Mouse (Mus musculus): ENCODE measurements around the gene Tmem132c.

Tmem132c gene

DNA sequence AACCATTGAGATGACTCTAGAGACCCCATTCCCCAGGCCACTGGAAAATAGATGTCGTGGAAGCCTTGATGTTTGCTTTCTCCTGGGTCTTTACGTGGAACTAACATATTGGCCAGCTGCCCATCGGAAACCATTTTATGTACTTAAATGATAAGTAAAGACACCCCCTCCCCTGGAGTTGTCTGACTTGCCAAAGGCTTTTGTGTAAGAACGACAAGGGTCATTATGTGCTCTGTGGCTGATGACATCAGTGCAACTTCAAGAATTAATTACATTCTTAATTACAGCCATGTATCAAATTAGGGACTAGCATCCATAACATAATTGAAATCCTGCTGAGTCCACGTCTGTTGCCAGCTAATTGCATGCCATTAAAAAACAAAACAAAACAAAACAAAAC, 45.3 kb downstream of the Tmem132c start:
- no peak for DNase-seq

DNA sequence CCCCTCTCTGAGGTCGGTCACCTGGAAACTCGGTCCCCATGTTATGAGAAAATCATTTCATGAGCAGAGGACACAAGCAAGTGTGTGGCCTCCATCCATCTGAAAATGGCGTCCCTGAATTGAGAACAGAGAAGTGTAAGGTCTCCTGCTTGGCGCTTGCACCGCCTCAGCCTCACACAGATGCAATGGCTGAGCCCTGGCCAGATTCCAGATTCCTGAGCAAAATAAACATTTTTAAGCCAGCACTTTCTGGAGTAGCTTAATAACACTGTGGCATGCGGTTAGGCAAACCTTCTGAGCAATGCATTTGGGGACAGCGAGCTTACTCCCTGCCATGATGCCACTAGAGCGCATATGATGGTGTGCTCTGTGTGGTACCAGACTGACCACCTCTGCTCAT, 48.1 kb downstream of the Tmem132c start:
- DNase-seq, result no peak

DNA sequence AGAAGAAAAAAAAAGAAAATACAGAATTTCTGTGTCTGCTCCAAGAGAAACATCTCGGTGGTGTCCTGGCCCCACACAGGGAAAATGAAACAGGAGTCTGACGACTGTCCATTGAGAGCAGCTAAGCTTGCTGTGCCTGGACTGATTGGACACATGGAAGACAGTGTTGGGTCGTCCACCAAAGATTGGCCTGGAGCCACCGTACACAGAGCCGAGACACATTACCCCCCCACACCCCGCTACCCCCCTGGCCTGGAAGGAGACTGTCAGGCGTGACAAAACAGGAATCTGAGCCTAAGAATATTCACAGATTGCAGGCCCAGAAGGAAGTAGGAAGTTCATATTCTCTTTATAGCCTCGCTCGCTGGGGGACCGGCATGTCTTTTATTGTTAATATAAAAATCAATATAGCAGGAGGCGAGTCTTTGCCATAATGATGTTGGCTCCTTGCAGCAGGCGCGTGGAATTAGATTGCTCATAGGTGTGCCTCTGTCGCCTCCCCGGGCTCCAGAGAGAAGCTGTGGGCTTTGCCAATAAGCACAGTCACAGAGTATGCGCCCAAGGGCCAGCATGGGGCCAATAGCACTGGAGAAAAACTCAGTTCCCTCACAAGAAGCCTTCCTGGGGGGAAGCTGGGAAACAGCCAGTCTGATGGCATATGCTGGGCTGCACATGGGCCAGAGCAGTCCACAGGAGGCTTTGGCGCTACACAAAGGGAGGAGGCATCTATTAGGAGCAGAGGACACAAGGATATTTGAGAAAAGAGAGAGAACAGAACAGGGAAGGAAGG, 49.0 kb downstream of the Tmem132c start:
- DNase-seq, result no peak

DNA sequence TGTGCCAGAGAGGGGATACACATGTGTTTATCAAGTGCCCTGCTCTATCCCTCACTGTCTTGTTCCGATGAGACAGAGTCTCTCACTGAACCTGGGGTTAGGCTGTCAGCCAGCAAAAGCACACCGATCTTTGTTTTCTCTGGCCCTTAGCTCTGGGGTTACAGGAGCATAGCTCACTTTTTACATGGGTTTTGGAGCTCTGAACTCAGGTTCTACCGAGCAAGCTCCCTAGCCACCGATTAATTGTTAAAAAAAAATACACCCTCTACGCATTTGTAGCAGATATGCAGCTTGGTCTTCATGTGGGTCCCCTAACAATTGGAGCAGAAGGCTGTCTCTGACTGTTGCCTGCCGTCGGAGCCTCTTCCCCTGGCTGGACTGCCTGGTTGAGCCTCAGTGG, 50.0 kb downstream of the Tmem132c start:
- no peak for DNase-seq

DNA sequence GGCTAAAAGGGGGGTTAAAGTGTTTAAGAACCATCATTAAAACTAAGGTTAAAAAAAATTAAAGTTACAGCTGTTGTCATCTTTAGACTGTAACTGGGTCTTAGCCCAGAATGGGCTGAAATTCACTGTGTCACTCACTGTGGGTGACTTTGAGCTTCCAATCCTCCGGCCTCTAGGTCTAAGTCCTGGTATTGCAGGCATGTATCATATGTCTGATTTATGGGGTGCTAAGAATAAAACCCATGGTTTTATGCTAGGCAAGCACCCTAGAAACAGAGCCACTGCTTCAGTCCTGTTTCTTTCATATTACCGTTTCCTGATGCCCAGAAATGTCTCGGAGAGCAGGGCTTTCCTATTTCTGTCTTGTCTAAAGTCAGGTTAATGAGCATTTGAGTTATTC, 52.1 kb downstream of the Tmem132c start:
- no peak for DNase-seq

DNA sequence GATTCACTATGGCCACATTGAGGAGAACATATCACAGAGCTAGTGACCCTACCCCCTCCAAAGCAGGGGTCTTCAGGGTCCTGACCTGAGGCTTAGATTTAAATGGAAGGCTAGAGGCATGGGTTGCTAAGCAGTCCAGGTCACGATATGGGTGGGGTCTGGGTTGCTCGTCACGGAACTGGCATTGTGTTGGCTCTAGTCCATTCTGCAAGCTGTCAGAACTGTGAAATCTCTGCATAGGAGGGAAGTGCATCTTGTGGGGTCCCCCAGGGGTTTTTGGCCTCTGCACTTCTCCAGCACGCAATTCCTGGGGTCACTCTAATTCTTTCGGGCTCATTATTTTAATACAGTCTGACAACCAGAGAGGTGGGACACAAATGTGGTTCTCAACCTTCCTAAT, 55.9 kb downstream of the Tmem132c start:
- DNase-seq, result no peak

DNA sequence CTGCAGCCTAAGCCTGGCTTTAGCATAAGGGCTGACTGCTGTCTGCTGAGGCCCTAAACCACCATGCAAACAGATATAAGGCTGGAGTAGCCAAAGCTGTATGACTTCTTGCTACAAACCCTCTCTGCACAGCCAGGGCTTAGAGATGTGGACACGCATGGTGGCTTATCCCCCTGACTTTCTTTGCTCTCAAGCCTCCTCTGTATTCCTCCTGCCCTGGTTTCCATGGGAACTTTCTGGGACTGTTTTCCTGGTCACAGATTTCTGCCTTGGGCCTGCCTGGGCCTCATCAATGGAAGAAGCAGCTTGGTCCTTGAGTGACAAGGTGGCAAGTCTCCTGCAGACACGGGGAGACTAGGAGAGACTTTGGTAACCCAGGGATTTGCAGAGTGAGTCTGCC, 56.5 kb downstream of the Tmem132c start:
- no peak for DNase-seq

DNA sequence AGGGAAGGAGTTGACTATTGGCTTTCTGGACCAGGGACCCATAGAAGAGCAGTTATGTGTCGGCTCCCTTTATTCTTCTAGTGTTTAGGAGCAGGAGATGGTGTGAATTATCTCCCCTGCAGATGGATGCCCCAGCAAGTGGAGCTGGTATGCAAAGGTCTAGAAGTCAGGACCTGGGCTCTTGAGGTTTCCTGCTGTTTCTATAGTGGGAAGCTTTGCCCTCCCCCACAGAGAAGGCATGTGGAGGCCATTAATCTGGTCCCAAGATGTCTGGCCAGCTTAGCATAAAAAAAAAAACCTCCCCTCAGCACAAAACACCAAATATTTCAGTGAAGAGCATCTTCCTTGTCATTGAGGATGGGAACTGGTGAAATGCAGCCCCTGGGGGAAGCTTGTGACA, 57.4 kb downstream of the Tmem132c start:
- no peak for DNase-seq

DNA sequence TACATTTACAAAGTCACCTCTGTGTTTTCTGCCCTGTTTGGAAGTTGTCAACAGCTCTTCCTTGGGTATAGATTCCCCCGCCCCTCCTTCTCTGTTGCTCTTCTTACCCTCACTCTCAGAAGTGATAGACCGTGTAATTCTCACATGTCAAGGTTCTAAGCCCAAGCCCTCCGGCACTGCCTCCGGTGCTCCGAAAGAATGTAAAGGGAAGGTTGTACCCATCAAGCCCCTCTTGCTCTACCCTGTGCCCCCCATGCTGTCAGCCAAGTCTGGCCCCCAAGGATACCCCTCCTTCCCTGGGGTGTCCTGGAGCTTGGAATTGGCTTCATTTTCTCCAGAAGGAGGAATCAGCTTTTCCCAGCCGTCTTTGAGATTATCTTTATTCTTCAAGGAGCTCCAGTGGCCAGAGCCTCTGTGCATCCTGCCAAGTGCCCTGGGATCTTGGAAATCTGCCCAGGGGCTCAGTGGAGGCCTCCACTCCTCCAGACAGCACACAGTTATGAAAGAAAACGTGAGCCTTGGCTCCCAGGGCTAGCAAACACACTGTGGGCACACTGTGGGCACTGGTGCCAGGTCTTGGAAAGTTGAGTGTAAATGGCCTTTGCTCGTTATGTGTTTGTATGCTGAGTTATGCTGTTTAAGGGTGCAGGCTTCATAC, 59.1 kb downstream of the Tmem132c start:
- no peak for DNase-seq

DNA sequence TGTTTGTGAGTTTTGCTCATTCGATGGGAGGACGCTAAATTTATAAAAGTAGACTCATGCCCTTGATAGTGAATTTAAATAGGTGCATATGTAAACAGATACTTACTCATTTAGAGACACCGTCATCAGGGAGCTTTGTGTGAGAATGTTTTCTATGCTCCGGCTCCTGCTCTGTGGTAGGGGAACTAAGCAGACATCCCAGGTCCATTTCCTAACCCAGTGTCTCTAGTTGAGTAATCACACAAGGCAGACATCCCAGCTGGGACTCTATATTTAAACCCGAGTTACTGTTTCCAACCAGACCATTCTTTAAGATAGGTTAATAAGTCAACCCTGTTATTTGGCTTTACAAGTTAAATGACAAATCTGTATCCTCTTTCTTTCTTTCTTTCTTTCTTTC, 63.7 kb downstream of the Tmem132c start:
- no peak for DNase-seq

DNA sequence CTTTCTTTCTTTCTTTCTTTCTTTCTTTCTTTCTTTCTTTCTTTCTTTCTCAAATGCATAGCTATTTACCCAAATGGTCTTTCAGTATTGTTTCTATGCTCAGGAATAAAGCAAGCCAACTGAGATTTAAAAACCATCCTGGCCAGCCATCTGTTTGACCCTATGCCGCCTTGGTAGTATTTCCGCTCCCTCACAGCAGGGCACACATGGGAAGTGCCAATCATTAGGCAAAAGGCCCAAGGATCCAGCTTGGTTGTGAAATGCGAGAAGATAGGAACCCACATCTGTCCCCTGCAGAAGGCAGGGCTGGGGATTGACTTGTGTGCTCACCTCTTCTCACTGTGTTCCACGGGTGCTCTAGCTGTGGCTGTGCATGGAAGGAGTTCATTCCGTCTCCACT, 64.1 kb downstream of the Tmem132c start:
- no peak for DNase-seq

DNA sequence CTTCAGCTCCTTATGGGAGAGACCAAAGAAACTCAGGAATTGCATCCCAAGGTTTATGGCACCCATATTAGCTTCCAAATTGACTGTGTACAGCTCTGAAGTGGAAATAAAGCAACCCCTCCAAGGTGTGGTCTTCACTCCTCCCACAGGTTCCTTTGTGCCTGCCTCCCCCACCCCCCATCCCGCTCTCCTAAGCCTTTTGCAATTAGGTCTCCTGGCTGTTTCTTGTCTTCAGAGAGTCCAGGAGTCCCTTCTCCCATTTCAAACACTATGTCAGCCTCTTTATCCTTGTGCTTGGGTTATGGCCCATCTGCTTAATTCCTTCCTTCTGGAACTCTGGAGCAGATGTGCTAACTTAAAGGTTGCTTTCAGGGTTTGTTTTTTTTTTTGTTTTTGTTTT, 65.1 kb downstream of the Tmem132c start:
- DNase-seq, result no peak

DNA sequence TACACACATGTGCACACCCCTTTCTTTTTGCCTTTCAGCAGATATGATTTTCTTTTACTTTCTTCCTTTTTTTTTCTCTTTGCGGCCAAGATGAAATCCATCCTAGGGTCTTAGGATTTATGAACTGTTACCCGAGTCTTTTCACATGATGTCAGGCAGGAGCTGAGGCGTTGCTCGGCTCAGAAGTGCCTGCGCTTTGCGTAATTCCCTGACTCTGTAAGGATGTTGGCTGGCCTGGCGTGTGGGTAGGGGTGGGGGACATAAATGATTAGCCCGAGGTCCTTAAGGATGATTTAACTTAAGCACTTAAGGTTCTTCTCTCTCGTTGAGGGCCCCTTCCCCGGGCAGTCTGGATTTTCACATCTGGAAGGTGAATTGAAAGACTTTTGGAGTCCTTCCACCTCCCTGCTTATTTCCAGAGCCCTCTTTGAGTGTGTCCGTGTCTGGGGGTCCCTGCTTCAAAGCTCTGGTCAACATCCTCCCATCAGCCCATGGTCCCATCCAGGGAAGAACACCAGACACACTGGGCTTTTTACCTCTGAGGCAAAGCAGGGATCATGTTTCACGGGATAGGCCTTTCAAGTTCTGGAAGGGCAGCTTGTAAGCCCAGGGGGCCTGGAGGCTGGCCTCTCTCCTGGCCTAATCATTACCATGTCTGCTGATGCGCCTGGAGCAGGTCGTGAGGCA, 68.9 kb downstream of the Tmem132c start:
- DNase-seq, result no peak

DNA sequence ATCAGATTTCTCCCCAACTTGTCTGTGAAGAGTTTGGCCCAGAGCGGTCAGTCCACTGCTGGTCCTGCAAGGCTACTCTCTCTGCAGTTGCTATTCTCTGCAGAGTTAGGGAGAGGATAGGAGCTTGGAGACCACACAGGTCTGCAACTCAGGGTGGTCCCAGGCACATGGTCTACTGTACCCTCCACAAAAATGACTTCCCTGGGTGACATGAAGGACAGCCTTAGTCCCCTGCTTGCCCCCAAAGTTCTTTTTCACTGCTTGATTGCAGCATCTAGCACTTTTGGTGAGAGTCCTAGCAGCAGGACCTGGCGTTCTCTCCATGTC, 69.4 kb downstream of the Tmem132c start:
- no peak for DNase-seq

DNA sequence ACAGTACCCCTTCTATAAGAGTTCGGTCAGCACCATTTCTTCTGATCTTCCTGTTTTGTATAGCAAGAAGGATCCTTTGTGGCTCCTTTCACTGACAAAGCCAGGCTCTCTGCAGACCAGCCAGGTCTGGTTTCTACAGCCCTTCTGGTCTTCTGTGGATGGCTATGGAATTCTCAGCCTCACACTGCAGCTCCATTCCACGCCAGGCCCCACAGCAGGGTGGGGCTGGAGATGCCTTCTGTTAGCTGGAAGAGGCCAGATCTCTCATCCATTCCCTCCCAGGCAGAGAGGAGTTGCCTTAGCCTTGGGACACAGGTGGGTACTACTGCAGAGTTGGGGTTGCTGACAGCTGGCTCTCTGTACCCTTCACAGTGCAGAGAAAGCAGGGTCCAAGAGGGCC, 72.0 kb downstream of the Tmem132c start:
- DNase-seq, result no peak

DNA sequence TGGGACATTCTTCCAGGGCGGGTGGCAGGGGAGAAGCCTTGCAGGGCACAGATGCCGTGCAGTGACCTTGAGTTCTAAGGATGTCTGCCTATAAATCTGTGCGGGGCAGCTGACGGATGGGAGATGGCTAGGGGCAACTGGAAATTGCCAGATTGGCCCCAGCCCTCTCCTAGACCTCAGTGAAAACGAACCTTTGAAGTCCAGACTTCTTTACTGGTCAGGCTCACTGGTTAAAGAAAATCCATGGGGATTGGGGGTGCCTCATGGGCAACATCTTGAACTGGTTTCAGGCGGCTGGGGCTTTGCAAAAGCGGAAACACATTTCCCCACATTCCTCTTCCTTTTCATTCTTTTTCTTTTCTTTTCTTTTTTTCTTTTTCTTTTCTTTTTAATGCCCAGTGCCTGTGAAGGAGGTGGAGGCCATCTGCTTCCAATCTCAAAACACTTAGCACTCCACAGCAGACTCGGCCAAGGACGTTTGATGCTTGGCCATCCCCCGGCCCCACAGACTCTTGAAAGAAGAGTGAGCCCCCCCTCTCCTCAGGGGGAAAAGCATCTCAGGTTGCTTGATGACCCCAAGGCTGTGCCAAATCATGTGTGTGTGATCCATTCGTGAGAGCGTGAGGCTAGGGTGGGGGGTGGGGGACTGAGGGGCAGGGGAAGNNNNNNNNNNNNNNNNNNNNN, 77.6 kb downstream of the Tmem132c start:
- no peak for DNase-seq

DNA sequence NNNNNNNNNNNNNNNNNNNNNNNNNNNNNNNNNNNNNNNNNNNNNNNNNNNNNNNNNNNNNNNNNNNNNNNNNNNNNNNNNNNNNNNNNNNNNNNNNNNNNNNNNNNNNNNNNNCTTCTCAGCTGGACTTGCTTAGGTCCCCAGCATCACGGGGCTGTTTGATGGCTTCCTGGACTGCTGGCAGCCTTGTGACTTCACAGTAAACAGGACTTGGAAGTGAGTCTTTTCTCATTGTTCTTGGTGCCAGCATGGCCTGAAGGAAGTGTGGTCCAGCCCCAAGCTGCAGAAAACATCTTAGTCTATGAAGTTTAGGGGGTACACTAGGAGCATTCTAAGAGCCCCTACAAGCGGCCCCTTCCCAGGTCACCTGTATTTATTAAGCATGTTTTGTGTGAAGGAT, 83.0 kb downstream of the Tmem132c start:
- no peak for DNase-seq

DNA sequence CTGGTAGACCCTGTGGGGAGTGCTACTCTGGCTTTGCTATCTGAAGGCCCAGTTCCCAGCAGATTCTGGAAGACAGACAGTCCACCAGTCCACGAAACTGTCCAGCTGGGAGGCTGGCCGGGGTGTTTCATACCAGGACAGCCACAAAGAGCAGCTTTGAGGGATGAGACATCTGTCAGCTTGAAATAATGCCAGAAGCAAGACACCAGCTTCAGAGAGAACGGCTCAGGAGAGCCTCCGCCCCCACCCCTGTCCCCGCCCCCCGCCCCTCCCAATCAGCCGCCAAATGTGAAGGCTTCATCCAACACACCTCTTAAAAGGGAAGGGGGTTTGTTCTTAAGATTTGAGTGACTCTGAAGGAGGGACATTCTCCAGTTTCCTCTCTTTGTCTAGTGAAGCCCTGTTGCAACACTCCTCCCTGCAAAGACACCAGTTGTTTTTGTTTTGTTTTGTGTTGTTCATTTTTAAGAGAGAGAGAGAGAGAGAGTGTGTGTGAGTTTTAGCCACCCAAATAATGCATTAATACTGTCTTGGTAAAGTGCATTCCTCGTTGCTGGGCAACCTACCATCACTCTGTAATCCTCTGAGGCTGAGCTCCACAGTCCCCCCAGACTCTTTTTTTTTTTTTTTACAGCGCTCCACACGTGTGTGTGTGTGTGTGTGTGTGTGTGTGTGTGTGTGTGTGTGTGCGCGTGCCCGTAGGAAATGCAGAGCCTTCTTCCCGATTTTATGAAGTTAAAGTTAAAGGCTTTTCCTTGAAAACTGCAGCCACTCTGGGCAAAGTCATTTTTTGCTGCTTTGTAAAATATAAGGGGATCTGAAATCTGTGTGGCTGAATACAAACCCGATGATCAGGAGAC, 94.7 kb downstream of the Tmem132c start:
- peak; percentile 11 for DNase-seq

DNA sequence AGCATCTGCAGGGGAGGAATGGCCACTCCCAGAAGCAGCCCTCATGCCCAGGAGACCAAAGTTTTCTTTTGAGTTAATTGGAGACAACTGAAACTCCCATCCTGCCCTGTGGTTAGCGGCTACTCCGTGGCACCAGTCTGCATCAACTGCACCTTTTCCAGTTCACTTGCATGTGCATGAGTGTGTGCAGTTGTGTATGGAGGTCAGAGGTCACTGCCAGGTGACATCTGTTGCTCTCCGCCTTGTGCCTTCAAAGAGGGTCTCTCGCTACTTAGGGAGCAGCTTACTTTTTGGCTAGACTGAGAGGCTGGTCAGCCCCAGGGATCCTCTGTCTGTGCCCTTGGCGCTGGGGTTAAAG, 95.3 kb downstream of the Tmem132c start:
- DNase-seq, result no peak

DNA sequence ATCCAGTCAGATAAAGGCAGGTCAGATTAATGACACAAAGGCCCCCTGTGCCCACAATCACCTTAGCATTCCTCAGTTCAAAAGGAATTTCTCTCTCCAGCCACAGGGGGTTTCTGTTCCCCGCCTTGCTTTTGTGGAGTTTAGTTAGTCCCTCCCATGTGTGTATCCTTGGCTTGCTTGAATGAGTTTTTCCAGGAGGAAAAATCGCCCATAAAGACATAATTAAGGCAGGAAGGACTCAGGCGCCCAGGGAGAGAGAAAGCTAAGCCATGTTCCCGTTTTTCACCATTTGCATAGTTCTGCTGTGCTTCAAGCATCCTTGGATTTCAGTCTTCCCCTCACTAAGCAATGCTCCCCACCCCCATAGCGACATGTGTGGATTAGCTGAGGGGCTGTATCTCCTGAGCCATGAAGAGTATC, 97.4 kb downstream of the Tmem132c start:
- DNase-seq, result no peak

DNA sequence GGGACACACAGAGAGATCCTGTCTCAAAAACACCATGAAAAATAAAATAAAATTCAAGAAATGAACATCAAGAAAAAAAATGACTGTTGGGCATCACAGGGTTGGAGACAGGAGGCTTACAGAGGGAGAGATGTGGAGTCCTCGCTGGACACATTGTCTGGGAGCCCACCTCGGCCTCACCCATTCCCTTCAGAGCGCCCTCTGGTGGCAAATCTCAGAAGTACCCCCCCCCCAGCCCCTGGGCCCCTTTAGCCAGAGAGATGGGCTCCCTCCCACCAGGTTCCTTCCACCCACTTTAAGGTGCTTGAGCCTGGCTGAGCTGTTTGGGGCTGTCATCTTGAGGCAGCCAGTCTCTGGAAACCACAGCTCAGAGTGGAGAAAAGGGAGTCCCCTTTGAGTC, 99.5 kb downstream of the Tmem132c start:
- no peak for DNase-seq

DNA sequence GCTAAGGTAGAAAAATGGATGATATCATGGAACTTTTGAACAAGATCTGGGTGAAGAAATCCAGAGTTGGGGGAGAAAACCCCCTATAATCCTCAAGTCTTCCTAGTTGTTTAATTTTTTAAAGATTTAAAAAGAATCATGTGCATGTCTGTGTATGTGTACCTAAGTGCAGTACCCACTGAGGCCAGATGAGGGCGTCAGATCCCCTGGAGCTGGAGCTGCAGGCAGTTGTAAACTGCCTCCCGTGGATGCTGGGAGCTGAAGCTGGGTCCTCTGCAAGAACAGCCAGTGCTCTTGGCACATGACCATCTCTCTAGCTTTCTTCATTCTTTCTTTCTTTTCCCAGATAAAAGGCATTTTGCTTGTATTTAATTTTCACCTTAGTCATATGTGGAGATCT, 103.1 kb downstream of the Tmem132c start:
- no peak for DNase-seq

DNA sequence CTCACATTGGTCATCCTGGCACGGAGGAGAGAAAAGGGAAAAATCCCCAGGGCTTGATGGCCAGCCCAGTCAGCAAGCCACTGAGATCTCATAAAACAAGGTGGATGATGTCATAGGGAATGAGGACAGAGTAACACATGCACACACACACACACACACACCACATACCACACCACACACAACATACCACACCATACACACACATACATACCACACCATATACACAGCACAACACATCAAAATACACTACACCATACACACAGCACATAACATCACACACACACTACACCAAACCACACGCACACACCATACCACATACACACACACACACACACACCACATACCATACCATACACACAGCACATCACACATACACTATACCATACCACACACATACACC, 104.8 kb downstream of the Tmem132c start:
- no peak for DNase-seq
